In the genomic region with DNA sequence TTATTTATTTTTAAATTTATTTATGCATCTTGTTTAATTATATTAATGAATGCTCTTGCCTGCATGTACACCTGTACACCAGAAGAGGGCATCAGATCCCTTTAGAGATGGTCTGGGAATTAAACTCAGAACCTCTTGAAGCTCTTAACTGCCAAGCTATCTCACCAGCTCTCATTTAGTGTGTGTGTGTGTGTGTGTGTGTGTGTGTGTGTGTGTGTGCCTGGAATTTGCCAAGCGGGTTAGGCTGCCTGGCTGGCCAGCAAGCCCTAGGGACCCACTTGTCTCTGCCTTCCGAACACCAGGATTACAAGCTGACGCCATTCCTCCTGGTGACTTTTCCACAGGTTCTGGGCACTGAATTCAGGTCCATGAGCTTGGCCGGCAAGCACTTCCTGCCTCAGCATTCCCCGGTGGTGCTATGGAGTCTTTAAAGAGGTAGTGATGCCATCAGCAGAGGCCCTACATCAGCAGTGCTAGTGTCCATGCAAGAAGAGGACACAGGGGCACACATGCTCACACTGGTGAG, we compare ENCODE assay signal across 8 mouse cellular contexts. TPM values are rescaled to one million over a fixed set of nuclear protein-coding genes. Genes with fewer than 3 reads are reported as not detected.
DNase-seq lines count a peak whose midpoint lies in the region; ATAC-seq and TF ChIP-seq lines count a peak whose summit lies in the region.

No protein-coding gene starts in this region.

- no peaks in the 10 kb centered on the region for H3K36me3 ChIP-seq in forebrain, embryonic 10.5 days (replicated peaks)
- no peaks in the 10 kb centered on the region for H3K36me3 ChIP-seq in intestine, embryonic 15.5 days
- no peaks in the 10 kb centered on the region for H3K36me3 ChIP-seq in stomach, embryonic 15.5 days

- CTCF ChIA-PET in Patski (lab: Charles Lee): interaction anchor here (0.7 to 1.8 kb wide), 17 partner anchors 10 to 441 kb away, joined by 3 to 17 read pairs (median 5); a partner anchor contains a TSS

- TF ChIP-seq CTCF in Patski (IDR thresholded peaks at IDR 0.05): peak; percentile 70

- peaks cover 14% of the 10 kb centered on the region for H3K4me1 ChIP-seq in forebrain, embryonic 10.5 days
- 0 out of 2 replicates have a peak, but pooled peaks cover 8% of the 10 kb centered on the region for H3K4me1 ChIP-seq in intestine, embryonic 15.5 days (replicated peaks)
- H3K4me1 ChIP-seq in stomach, embryonic 15.5 days: no peaks in the 10 kb centered on the region

- H3K27ac ChIP-seq in forebrain, embryonic 10.5 days: peak overlapping the region; percentile 78; the same call in 1 of the 2 replicates
- H3K27ac ChIP-seq in intestine, embryonic 15.5 days: no peak overlapping the region
- H3K27ac ChIP-seq in stomach, embryonic 15.5 days: no peak overlapping the region

- DNase-seq in CD4-positive, CD25-positive, alpha-beta regulatory T cell, adult 2 months (ENCODE audit: low read depth, low spot score): peak; percentile 56
- DNase-seq in Patski (ENCODE audit: low read depth, low spot score): no peak
- DNase-seq in forebrain, embryonic 10.5 days (ENCODE audit: extremely low spot score, low spot score): no peak
- peak; percentile 39 for DNase-seq in lung, postnatal 10 days
- no peak for DNase-seq in thymus, postnatal 4 days
- DNase-seq in left cerebral cortex, postnatal 4 days: no peak

- ATAC-seq in Patski: peak; percentile 39
- peak; percentile 65 for ATAC-seq in intestine, embryonic 15.5 days
- ATAC-seq in stomach, embryonic 15.5 days (ENCODE audit: insufficient read depth, low FRiP score, low read depth): peak; percentile 39; the same call in 1 of the 2 replicates

- POLR2A ChIA-PET in Patski (lab: Charles Lee): interaction anchor here (0.9 to 1.8 kb wide), 3 partner anchors 10 to 22 kb away, joined by 3 to 4 read pairs (median 3); no protein-coding TSS in a partner anchor

- peak overlapping the region; percentile 32; the same call in 1 of the 2 replicates for H3K9ac ChIP-seq in intestine, embryonic 15.5 days
- no peak overlapping the region for H3K9ac ChIP-seq in stomach, embryonic 15.5 days

- H3K27me3 ChIP-seq in Patski: no peaks in the 10 kb centered on the region
- H3K27me3 ChIP-seq in forebrain, embryonic 10.5 days (ENCODE audit: poor library complexity, severe bottlenecking): no peaks in the 10 kb centered on the region
- H3K27me3 ChIP-seq in intestine, embryonic 15.5 days (replicated peaks): no peaks in the 10 kb centered on the region
- no peaks in the 10 kb centered on the region for H3K27me3 ChIP-seq in stomach, embryonic 15.5 days (replicated peaks)

- peak overlapping the region; percentile 79 for H3K4me2 ChIP-seq in intestine, embryonic 15.5 days (replicated peaks)
- peak overlapping the region; percentile 73 for H3K4me2 ChIP-seq in stomach, embryonic 15.5 days

- H3K4me3 ChIP-seq in forebrain, embryonic 10.5 days: peak overlapping the region; percentile 55
- H3K4me3 ChIP-seq in intestine, embryonic 15.5 days (replicated peaks): peak overlapping the region; percentile 35
- H3K4me3 ChIP-seq in stomach, embryonic 15.5 days (replicated peaks): peak overlapping the region; percentile 37

- intact Hi-C loops in left cerebral cortex, postnatal 4 days (cut with DNase I): no loop called here

- H3K9me3 ChIP-seq in forebrain, embryonic 10.5 days: peaks cover 5% of the 10 kb centered on the region; the same call in 1 of the 2 replicates
- no peaks in the 10 kb centered on the region for H3K9me3 ChIP-seq in intestine, embryonic 15.5 days
- H3K9me3 ChIP-seq in stomach, embryonic 15.5 days: no peaks in the 10 kb centered on the region

- in situ Hi-C loops in Patski (cut with MboI; ENCODE audit: low pct_unique_long_range_greater_than_20kb): no loop called here

- 52% methylated on average over 5 of the region's 5 CpGs for WGBS in forebrain, embryonic 10.5 days
- WGBS in intestine, embryonic 15.5 days: 40% methylated on average over 5 of the region's 5 CpGs
- 41% methylated on average over 5 of the region's 5 CpGs for WGBS in stomach, embryonic 15.5 days

RNA-seq across cellular contexts. Expression of a gene that starts 8.4 kb away (rescaled TPM):
- polyA plus RNA-seq in Patski (2021): 29.4 TPM
- polyA plus RNA-seq in forebrain, embryonic 10.5 days (2016; fragmentation: Nextera tagmentation; extraction: Ambion mirVana): 47.0 and 47.1 TPM in 2 replicates
- 43.0 and 44.0 TPM in 2 replicates for polyA plus RNA-seq in intestine, embryonic 15.5 days (2015; fragmentation: Nextera tagmentation; extraction: Ambion mirVana)
- polyA plus RNA-seq in stomach, embryonic 15.5 days (2015; fragmentation: Nextera tagmentation; extraction: Ambion mirVana): 40.0 TPM in 2 replicates
- 10 to 100 TPM; 23.1 to 25.5 TPM for total RNA-seq in left cerebral cortex, postnatal 4 days (2021)

RNA-seq across cellular contexts. Expression of a gene that starts 20.7 kb away (rescaled TPM):
- polyA plus RNA-seq in Patski (2021): 159 TPM
- 44.5 and 49.3 TPM in 2 replicates for polyA plus RNA-seq in forebrain, embryonic 10.5 days (2016; fragmentation: Nextera tagmentation; extraction: Ambion mirVana)
- 28.2 and 36.2 TPM in 2 replicates for polyA plus RNA-seq in intestine, embryonic 15.5 days (2015; fragmentation: Nextera tagmentation; extraction: Ambion mirVana)
- 34.1 and 34.7 TPM in 2 replicates for polyA plus RNA-seq in stomach, embryonic 15.5 days (2015; fragmentation: Nextera tagmentation; extraction: Ambion mirVana)
- 100 to 1,000 TPM; 224 to 244 TPM for total RNA-seq in left cerebral cortex, postnatal 4 days (2021)

RNA-seq across cellular contexts. Expression of a gene that starts 35.7 kb away (rescaled TPM):
- polyA plus RNA-seq in Patski (2021): 0.35 TPM
- polyA plus RNA-seq in forebrain, embryonic 10.5 days (2016; fragmentation: Nextera tagmentation; extraction: Ambion mirVana): 2.0 and 2.1 TPM in 2 replicates
- 2.6 and 2.8 TPM in 2 replicates for polyA plus RNA-seq in intestine, embryonic 15.5 days (2015; fragmentation: Nextera tagmentation; extraction: Ambion mirVana)
- 3.2 and 3.4 TPM in 2 replicates for polyA plus RNA-seq in stomach, embryonic 15.5 days (2015; fragmentation: Nextera tagmentation; extraction: Ambion mirVana)
- total RNA-seq in left cerebral cortex, postnatal 4 days (2021): 10 to 100 TPM; 19.4 to 19.8 TPM

Comparison
In these comparisons a context has a peak if more than half of its experiments do, and no peak if none do; other contexts are left out.
1. DNase-seq: peak in CD4-positive, CD25-positive, alpha-beta regulatory T cell, adult 2 months (single experiment) and lung, postnatal 10 days (single experiment); none in Patski (single experiment), forebrain, embryonic 10.5 days (single experiment), thymus, postnatal 4 days (single experiment) and left cerebral cortex, postnatal 4 days (single experiment).
2. Peak in every context shown above with its lines, with median percentiles within 50 percentile points of each other: ATAC-seq and H3K4me3 ChIP-seq.